Mouse (Mus musculus) heart, adult 2 months (tissue): Measurements from ENCODE around the gene Slc25a17.

Source experiments
- CTCF ChIP-seq: fragments of 200-600 bp; IDR thresholded peaks from 2 replicates; pipeline ENCODE4 v1.8.1; 2022; ENCODE audit warnings: antibody characterized with exemption, mild to moderate bottlenecking, moderate library complexity
- EP300 ChIP-seq: fragments of 200-500 bp; IDR thresholded peaks from 2 replicates; pipeline ENCODE4 v1.6.1; 2011; ENCODE audit warnings: low read depth, low read length, control low read depth; ENCODE audit not compliant: insufficient read depth
- POLR2A ChIP-seq: fragments of 200-500 bp; IDR thresholded peaks from 2 replicates; pipeline ENCODE4 v1.6.1; 2011; ENCODE audit warnings: mild to moderate bottlenecking, low read depth, low read length, control low read depth; ENCODE audit not compliant: insufficient read depth

DNA sequence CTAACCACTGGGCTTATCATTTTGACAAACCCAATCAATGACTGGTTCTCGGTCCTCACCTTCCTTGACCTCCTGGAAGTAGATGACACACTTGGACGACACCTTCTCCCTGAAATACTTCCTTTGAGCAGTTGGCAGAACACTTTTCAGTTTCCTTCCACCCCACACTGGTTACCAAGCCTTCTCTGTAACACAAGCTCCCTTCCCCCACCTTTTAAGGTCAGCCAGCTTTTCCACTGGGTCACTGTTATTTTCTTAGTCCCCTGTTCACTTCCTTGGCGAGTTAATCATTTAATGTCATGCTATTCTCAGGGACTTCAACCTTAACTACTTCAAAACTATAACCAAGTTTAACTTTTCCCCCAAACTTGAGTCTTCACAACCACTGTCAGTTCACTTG lies 1.7 kb downstream of the Slc25a17 start:
- no peak for TF ChIP-seq CTCF
- no peak for TF ChIP-seq POLR2A
- TF ChIP-seq EP300: no peak
